In the genomic region with DNA sequence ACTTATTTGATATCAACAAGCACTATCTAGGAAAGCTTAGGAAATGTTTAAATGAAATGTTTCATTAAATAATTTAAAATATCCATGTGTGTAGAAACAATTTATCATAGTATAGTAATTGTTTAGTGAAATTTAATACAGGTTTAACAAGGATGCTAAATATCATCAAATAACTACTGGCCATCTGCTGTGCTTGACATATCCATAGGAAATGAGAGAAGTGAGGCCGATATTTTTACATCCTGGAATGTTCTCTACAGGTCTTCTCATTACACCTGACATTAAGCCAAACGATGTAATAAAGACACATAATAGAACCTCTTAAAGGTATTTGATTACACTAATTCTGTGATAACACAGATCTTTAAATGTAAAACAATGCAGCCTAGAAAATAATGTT, we compare ENCODE assay signal across 23 mouse cellular contexts.
"Had no signal": no experiment of that assay in that cellular context is flagged by ENCODE, and none has a peak within 500 bp of the region (broad histone marks: within the 10 kb centered on the region; RNA-seq: fewer than 3 reads in every experiment).

No protein-coding gene starts in this region.

- H3K4me3 ChIP-seq: gastrocnemius, adult 2 months; heart, embryonic 10.5 days; heart, embryonic 12.5 days; hindbrain, embryonic 10.5 days; hindbrain, embryonic 12.5 days; intestine, embryonic 15.5 days; left cerebral cortex, adult 2 months; limb, embryonic 10.5 days; limb, embryonic 12.5 days; liver, embryonic 13.5 days; liver, embryonic 15.5 days had no signal

- H3K27ac ChIP-seq: gastrocnemius, adult 2 months; heart, embryonic 10.5 days; hindbrain, embryonic 10.5 days; hindbrain, embryonic 12.5 days; intestine, embryonic 15.5 days; left cerebral cortex, adult 2 months; limb, embryonic 10.5 days; limb, embryonic 12.5 days; liver, embryonic 13.5 days; liver, embryonic 15.5 days had no signal

- DNase-seq: gastrocnemius, adult 2 months; gastrocnemius, postnatal 10 days; gastrocnemius, postnatal 25 days; heart, adult 18-20 months; heart, postnatal 10 days; heart, postnatal 4 days; kidney, adult 18-20 months; kidney, adult 8-10 months; kidney, postnatal 10 days; kidney, postnatal 25 days; kidney, postnatal 4 days; liver; liver, embryonic 13.5 days; liver, postnatal 0 days had no signal
